Mouse (Mus musculus) G1E (cell line): ENCODE results near the gene Gm10188.

Experiments
- CTCF ChIP-seq: IDR thresholded peaks from 2 replicates; pipeline ENCODE4 v1.5.1; 2012; ENCODE audit warnings: low read depth, low read length, inconsistent platforms, mixed read lengths
- GATA1 ChIP-seq: IDR thresholded peaks from 2 replicates; pipeline ENCODE4 v1.6.1; 2012; ENCODE audit warnings: borderline replicate concordance, low read length, inconsistent platforms, mixed read lengths
- GATA2 ChIP-seq: IDR thresholded peaks from 2 replicates; pipeline ENCODE4 v1.6.1; 2012; ENCODE audit warnings: low read depth, low read length, inconsistent platforms, borderline replicate concordance
- POLR2AphosphoS5 ChIP-seq: IDR thresholded peaks from 2 replicates; pipeline ENCODE4 v1.6.1; 2012; ENCODE audit warnings: low read depth, low read length, inconsistent platforms; ENCODE audit not compliant: insufficient replicate concordance
- TAL1 ChIP-seq: conservative IDR thresholded peaks from 2 replicates; pipeline ENCODE4 v1.6.1; 2012; ENCODE audit warnings: low read depth, low read length, inconsistent platforms, mixed read lengths

GRCm38 (mm10) chr1:132229667-132230066, at the start of gene Gm10188:
- TF ChIP-seq CTCF: no peak
- no peak for TF ChIP-seq GATA1
- no peak for TF ChIP-seq TAL1
- no peak for TF ChIP-seq GATA2
- no peak for TF ChIP-seq POLR2AphosphoS5
